In genomic region chr12:110189329-110189642, GRCm38 (mm10) we compare ENCODE assay signal across 10 mouse cellular contexts.
DNase-seq lines count a peak whose midpoint lies in the region; ATAC-seq lines count a peak whose summit lies in the region.
"Had no signal": no experiment of that assay in that cellular context is flagged by ENCODE, and none has a peak within 500 bp of the region (broad histone marks: within the 10 kb centered on the region; RNA-seq: fewer than 3 reads in every experiment).

No protein-coding gene starts in this region.

- H3K4me2 ChIP-seq in embryonic facial prominence, embryonic 14.5 days (ENCODE audit: low read depth, low read length): peak overlapping the region; percentile 42
- H3K4me2 ChIP-seq in intestine, embryonic 16.5 days (ENCODE audit: low read depth, low read length): peak overlapping the region; percentile 32
- peak overlapping the region; percentile 67 for H3K4me2 ChIP-seq in neural tube, embryonic 12.5 days (replicated peaks)

- WGBS in embryonic facial prominence, embryonic 14.5 days: 0% methylated on average over 13 of the region's 19 CpGs
- 11% methylated on average over 19 of the region's 19 CpGs for WGBS in intestine, embryonic 16.5 days
- WGBS in neural tube, embryonic 12.5 days: under 1% methylated on average over 19 of the region's 19 CpGs

- no peaks in the 10 kb centered on the region for H3K36me3 ChIP-seq in embryonic facial prominence, embryonic 14.5 days (ENCODE audit: control insufficient read depth, insufficient read depth, low read length)
- no peaks in the 10 kb centered on the region for H3K36me3 ChIP-seq in intestine, embryonic 16.5 days (ENCODE audit: control insufficient read depth, insufficient read depth, low read length)
- no peaks in the 10 kb centered on the region for H3K36me3 ChIP-seq in neural tube, embryonic 12.5 days
- H3K36me3 ChIP-seq: limb, embryonic 15.5 days had no signal

- peaks cover 80% of the 10 kb centered on the region for H3K27me3 ChIP-seq in embryonic facial prominence, embryonic 14.5 days (replicated peaks; ENCODE audit: control insufficient read depth, insufficient read depth, low read length)
- peaks cover 43% of the 10 kb centered on the region for H3K27me3 ChIP-seq in intestine, embryonic 16.5 days (replicated peaks; ENCODE audit: control insufficient read depth, insufficient read depth, low read length)
- H3K27me3 ChIP-seq in neural tube, embryonic 12.5 days (replicated peaks): peaks cover 42% of the 10 kb centered on the region

- H3K4me1 ChIP-seq in embryonic facial prominence, embryonic 14.5 days (ENCODE audit: control insufficient read depth, insufficient read depth, low read length): peaks cover 18% of the 10 kb centered on the region
- peaks cover 10% of the 10 kb centered on the region for H3K4me1 ChIP-seq in intestine, embryonic 16.5 days (ENCODE audit: control insufficient read depth, insufficient read depth, low read length)
- H3K4me1 ChIP-seq in neural tube, embryonic 12.5 days: peaks cover 31% of the 10 kb centered on the region

- H3K27ac ChIP-seq in embryonic facial prominence, embryonic 14.5 days (replicated peaks; ENCODE audit: low read depth, low read length): no peak overlapping the region
- no peak overlapping the region for H3K27ac ChIP-seq in intestine, embryonic 16.5 days (ENCODE audit: low read length)
- H3K27ac ChIP-seq in neural tube, embryonic 12.5 days: no peak overlapping the region
- H3K27ac ChIP-seq: limb, embryonic 15.5 days had no signal

- H3K9ac ChIP-seq in embryonic facial prominence, embryonic 14.5 days (ENCODE audit: low read depth, low read length): peak overlapping the region; percentile 34; the same call in 1 of the 2 replicates
- H3K9ac ChIP-seq in intestine, embryonic 16.5 days (ENCODE audit: low read depth, low read length): no peak overlapping the region
- H3K9ac ChIP-seq in neural tube, embryonic 12.5 days: peak overlapping the region; percentile 55; the same call in 1 of the 2 replicates
- H3K9ac ChIP-seq: limb, embryonic 15.5 days had no signal

- DNase-seq in kidney, adult 18-20 months: peak; percentile 23
- DNase-seq in kidney, adult 9 months: no peak
- DNase-seq in embryonic facial prominence, embryonic 14.5 days (ENCODE audit: low spot score): no peak
- DNase-seq in layer of hippocampus, postnatal 36 days: no peak
- no peak for DNase-seq in gastrocnemius, postnatal 25 days
- DNase-seq: adrenal gland, adult 8-10 months had no signal

- no peaks in the 10 kb centered on the region for H3K9me3 ChIP-seq in embryonic facial prominence, embryonic 14.5 days (ENCODE audit: control insufficient read depth, low read length)
- H3K9me3 ChIP-seq in intestine, embryonic 16.5 days (ENCODE audit: control insufficient read depth, low read length): no peaks in the 10 kb centered on the region
- H3K9me3 ChIP-seq in neural tube, embryonic 12.5 days: no peaks in the 10 kb centered on the region
- H3K9me3 ChIP-seq: limb, embryonic 15.5 days had no signal

- ATAC-seq in embryonic facial prominence, embryonic 14.5 days (ENCODE audit: low read depth): no peak
- ATAC-seq in intestine, embryonic 16.5 days: no peak
- ATAC-seq in neural tube, embryonic 12.5 days (ENCODE audit: low FRiP score, low read depth): no peak
- ATAC-seq in monocyte, adult 5-6 weeks (replicated peaks; ENCODE audit: insufficient number of reproducible peaks, low FRiP score, low TSS enrichment, poor library complexity, severe bottlenecking): no peak

- peak overlapping the region; percentile 20 for H3K4me3 ChIP-seq in embryonic facial prominence, embryonic 14.5 days (ENCODE audit: low read depth, low read length)
- H3K4me3 ChIP-seq in intestine, embryonic 16.5 days (ENCODE audit: low read length): peak overlapping the region; percentile 16
- H3K4me3 ChIP-seq in neural tube, embryonic 12.5 days: peak overlapping the region; percentile 32
